Mouse (Mus musculus) heart, adult 11 months (tissue): ENCODE data around the gene Unk.
A peak's percentile ranks its signal among the peaks of the same experiment; 100 is the strongest.

Experiments used
- DNase-seq: peaks from one replicate; pipeline ENCODE4 v3.0.0; 2022

The Unk gene

DNA sequence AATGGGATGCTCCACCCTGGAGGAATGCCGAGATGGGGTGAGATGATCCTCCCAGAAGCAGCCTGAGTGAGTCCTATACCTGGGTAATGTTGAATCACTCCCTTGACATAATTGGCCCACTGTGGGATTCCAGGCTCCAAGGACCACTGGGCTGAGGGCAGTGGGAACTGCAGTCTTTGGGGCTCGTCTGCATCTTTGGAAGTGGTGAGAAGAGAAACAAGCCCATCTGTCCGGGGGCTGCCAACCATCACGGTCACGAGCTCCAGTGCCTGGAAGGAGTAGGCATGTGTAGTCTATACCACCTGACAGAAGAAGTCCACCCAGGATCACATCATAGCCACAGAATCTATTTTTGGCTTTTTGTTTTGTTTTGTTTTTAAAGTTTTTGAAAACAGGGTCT lies 19.2 kb upstream of the Unk start:
- peak; percentile 90 for DNase-seq

DNA sequence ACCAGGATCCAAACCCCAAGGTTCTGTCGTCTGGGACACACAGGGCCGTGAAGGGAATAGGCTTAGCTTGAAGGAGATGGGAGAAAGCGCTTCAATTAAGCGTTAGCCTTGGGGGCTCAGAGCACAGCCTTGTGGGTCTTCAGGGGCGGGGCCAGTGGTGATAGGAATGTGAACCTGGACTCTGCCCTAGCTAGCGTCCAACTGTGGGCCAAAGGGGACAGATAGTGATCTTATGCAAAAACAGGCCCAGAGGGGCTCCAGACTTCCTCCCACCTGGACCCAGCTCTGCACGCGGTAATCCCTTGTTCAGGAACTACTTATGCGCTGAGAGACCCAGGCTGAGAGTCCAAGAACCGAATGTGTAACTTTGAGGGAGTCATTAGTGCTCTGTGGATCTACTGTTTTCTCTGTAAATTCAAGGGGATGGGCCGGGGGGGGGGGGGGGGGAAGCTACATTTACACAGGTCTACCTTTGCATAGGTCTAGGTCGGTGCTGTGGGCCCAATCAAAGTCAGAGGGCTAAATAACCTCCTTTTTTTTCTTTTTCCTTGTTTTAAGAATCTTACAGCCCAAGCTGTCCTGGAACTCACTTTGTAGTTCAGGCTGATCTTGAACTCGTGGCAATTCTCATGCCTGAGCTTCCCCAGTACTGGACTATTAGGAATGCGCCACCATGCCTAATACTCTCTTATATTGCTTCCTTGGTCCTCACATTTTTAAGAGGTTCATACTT lies 18.4 kb upstream of the Unk start:
- peak; percentile 88 for DNase-seq

- DNase-seq = peak; percentile 99
Measured at GRCm38 (mm10) chr11:116012262-116012947, 17.7 kb upstream of the Unk start, which contains the start of gene Galk1. Gene Galk1, minus strand, starts transcription at chr11:116012719.

GRCm38 (mm10) chr11:116014821-116015220 lies 15.3 kb upstream of the Unk start:
- no peak for DNase-seq

DNA sequence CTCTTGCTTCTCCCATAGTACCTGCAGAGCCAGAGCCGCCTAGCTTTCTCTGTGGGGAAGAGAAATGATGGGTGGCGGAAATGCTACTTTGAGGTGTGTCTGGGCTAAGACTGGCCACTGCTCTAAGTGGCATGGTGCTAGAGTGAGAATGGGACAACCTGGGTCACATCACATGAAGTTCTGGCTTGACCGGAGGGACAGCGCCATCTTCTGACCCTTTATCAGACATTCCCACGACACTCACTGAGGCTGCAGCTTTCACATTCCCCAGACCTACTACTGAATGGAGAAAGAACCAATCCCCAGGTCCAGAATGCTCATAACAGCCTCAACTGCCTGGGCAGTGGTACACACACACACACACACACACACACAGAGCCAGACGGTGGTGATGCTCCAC lies 12.0 kb upstream of the Unk start:
- DNase-seq = peak; percentile 94

DNA sequence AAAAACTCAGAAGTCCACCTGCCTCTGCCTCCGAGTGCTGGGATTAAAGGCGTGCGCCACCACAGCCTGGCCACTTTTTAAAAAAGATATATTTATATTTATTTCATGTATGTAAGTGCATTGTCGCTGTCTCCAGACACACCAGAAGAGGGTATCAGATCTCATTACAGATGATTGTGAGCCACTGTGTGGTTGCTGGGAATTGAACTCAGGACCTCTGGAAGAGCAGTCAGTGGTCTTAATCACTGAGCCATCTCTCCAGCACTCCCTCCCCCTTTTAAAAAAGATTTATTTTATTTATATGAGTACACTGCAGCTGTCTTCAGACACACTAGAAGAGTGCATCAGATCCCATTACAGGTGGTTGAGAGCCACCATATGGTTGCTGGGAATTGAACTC lies 11.3 kb upstream of the Unk start:
- peak; percentile 73 for DNase-seq

- DNase-seq = peak; percentile 66
Measured at GRCm38 (mm10) chr11:116019360-116019791, 10.7 kb upstream of the Unk start.

GRCm38 (mm10) chr11:116019976-116020411 lies 10.1 kb upstream of the Unk start:
- DNase-seq = peak; percentile 85

DNA sequence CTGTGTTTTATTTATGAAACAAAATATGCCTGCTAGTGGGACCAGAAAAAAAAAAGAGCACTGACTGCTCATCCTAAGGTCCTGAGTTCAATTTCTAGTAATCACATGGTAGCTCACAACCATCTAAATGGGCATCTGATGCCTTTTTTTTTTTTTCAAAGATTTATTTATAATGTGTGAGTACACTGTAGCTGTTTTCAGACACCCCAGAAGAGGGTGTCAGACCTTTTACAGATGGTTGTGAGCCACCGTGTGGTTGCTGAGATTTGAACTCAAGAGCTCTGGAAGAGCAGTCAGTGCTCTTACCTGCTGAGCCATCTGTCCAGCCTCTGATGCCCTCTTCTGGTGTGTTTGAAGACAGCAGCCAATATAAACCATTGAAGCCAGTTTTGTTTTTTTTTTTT lies 9.6 kb upstream of the Unk start:
- DNase-seq = no peak

DNA sequence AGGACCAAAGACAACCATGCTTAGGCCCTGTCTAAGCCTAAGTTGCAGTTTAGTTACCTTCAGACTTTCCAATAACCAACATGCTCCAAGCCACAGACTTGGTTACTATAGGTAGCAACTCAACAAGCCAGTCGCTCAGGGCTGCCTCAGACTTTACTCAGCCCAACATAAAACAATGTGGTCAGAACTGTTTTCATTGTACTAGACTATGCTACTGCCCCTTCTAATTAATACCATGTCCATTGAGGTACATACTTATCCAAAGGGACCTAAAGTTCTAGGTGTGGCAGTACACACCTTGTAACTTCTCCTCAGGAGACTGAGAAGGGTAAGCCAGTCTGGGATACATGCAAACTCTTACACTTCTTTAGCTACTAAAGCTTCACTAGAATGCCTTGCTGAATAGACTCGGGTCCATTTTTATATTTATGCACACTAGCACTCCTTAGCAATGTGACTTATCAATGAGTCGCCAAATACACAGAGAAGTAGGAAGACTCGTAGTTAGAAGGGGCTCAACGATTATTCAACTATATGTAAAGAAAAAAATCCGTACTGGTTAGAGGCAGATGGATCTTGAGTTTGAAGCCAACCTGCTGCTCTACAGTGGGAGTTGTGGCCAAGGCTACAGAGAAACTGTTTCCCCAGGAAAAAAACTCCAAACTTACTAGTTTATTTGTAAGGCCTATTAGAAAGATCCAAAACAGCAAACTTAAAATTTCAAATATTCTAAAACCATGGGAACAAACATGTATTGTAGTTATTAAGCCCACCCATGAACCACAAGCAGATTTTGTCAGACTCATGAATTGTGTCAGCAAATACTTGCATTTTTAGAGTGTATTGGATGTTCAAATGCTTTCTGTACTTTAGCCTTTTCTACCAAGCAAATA lies 8.5 kb upstream of the Unk start:
- DNase-seq = no peak

DNA sequence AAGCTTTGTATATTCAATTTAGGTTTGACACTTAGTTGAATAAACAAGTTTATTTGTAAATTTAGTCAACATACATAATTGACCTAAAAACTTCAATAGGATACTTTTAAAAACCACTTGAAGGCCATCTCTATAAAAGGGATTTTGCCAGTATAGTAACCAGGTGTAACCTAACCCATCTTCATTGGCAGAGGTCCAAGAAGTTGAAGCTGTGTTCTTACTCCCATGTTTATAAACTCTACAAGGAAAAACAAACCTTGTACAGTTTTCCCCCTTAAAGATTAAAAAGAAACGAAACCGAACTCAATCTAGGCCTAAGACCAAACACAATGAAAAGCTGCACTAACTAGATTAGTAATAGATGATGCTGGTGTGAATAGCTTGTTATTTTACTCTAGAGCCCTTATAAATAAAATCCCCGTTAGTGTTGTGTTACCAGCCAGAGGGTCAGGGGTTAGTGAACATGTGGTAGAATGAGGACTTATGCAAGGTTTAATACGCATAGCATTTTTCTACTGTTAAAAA lies 7.8 kb upstream of the Unk start:
- DNase-seq = no peak

DNA sequence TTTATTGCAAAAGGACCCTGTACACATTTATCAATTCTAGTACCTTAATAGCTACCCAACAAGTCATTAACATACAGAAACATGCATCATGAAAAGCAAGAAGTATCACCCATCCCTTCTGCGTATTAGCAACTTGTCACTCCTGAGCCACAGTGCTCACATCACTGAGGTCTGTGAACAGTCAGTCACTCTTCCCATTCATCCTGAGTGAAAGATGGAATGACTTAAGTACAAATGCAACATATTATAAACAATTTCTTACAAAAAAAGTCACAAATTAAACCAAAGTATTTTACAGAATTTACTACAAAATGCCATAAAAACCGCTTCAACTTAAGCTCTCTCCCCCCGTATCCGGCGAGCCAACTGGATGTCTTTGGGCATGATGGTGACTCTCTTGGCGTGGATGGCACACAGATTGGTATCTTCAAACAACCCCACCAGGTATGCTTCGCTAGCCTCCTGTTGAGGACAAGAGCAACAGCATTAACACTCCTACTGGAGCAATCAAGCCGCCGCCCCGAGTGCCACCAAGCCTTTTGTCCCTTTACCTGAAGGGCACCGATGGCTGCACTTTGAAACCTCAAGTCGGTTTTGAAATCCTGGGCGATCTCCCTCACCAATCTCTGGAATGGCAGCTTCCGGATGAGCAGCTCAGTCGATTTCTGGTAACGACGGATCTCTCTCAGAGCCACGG lies 6.9 kb upstream of the Unk start:
- peak; percentile 94 for DNase-seq

DNA sequence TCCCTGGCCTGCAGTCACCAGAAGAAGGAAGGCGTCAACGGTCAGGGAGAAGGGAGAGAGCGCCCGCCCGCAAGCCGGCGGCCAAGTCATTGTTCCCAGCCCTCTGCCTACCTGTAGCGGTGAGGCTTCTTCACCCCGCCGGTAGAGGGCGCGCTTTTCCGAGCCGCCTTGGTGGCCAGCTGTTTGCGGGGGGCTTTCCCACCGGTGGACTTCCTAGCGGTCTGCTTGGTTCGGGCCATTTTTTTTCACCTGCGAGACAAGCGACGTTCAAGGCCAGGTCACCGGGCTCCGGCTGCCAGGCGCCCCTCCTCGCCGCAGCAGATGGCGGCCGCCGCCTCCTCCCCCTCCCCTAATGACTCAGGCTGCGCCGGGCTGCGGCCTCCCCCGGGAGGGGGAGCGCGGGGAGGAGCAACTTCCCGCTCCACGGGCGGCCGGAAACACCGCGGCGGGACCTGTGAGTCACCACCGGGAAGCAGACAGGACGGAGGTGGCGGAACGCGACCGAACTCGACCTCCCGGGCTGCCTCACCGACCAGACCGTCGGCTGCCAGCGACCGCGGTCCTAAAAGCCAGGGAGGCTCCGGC lies 6.3 kb upstream of the Unk start:
- peak; percentile 99 for DNase-seq

GRCm38 (mm10) chr11:116024356-116024808 lies 5.7 kb upstream of the Unk start:
- DNase-seq = peak; percentile 100

DNA sequence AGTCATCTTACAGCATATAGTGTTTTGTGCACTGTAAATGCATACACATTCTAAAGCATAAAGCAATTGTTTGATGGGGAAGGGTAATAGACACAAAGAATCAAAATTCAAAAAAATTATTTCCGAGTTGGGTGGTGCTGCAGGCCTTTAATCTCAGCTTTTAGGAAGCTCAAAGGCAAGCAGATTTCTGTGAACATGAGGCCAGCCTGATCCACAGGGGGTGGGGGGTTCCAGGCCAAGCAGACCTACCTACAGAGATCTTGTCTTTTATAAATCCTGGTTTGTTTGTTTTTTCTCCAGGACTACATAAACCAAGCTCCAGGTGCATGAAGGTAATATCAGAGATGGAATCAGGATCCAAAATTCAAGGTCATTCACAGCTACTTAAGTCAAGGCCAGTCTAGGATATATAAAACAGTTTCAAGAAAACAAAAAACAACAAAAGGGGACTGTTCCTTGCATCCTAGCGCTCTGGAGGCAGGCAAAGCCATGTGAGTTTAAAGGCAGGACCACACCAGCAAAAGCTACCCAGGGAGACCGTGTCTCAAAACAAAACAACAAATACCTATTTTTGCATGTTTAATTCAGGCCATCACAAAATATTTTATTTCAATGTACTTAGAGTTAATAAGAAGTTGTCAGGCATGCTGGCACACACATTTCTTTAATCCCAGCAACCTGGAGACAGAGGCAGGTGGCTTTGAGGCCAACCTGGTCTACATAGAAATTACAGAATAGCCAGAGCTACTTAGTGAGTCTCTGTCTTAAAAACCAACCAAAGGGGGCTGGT lies 4.9 kb upstream of the Unk start:
- peak; percentile 87 for DNase-seq

DNA sequence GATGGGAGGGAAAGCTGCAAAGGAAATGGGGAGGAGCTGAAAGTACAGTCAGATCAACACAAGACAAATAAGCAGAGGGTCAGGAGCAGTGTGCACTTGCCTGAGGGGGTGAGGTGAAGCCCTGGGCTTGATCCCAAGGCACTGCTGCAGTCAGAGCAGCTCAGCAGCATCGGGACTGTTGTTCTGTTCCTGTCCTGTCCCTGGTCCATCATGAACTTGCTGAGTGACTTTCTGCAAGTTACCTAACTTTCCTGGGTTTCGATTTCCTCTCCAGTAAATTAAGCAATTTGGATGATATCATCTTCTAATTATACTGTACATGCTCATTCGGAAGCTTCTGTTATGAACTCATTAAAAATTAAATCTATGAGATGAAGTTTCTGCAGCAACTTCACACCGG lies 2.4 kb upstream of the Unk start, which contains the start of gene H3f3b:
H3f3b (minus strand) TSS at position 207 of the 400 bp plus-strand sequence.
- peak; percentile 91 for DNase-seq

DNA sequence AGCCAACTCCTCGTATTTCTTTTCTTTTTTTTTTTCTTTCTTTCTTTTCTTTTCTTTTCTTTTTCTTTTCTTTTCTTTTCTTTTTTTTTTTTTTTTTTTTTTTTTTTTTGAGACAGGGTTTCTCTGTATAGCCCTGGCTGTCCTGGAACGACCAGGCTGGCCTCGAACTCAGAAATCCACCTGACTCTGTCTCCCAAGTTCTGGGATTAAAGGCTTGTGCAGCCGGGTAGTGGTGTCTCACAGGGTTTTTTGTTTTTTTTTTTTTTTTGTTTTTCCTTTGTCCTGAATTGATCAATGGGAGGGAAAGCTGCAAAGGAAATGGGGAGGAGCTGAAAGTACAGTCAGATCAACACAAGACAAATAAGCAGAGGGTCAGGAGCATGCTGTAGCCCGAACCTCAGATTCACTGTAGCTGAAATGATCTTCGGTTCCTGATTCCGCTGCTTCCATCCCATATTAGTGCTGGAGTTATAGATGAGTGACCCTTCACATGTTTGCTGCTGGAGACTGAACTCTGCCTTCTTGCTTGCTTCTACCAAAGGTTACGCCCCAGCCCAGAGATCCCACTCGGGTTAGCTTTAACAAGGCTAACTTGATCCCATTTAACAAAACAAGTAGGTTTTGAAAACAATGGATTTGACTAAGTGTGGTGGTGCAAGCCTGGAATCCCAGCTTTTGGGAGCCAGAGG lies 1.8 kb upstream of the Unk start:
- peak; percentile 83 for DNase-seq

DNA sequence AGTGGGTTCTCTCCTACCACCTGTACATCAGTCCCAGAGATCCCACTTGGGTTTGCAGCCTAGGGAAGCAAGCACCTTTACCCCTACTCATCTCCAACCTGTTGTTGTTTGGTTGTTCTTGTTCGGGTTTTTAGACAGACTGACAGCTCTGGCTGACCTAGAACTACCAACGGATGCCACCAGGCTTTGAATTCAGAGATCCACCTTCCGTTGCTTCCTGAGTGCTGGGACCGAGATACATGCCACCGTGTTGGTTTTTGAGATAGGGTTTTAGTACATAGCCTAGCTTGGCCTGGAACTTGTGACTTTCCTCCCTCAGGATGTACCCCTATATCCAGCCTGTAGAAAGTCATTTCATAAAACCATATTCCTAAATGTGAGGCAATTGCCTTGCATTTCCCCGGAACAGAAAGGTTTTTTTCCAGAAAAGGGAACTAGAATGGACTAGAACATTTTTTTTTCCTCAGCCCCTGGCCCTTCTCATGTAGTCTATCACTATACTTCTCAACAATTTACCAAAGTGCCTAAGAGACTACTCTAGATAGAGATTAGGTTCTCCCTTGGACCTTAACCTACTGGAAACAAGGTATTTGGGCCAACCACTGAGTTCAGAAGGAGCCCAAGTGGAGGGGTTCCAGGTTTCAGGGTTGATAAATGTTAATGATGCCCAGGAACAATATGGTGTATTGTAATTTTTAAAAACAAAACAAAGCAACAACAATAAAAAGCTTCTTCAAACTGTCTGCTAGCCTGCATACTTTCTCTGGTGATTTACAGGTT lies 846 bp upstream of the Unk start:
- DNase-seq = no peak
